Mouse (Mus musculus) small intestine, adult 2 months (tissue): Measurements from ENCODE around the gene Usp42.

ENCODE experiments used
- CTCF ChIP-seq: fragments of 200-500 bp; IDR thresholded peaks from 2 replicates; pipeline ENCODE4 v1.5.1; 2012; ENCODE audit warnings: low read depth, mild to moderate bottlenecking, control low read depth, inconsistent platforms, low read length, moderate library complexity, mixed read lengths; ENCODE audit not compliant: insufficient replicate concordance, insufficient read length; ENCODE audit errors: extremely low read depth
- POLR2A ChIP-seq: fragments of 200-500 bp; IDR thresholded peaks from 2 replicates; pipeline ENCODE4 v1.6.1; 2012; ENCODE audit warnings: low read depth, mild to moderate bottlenecking, control low read depth, inconsistent platforms, low read length, moderate library complexity

- no peak for TF ChIP-seq POLR2A
- TF ChIP-seq CTCF, result no peak
These were observed 45.6 kb downstream of the Usp42 start for GRCm38 (mm10) chr5:143686456-143686855.
